Mouse (Mus musculus): Measurements from ENCODE around the gene S100a10. TPM values are rescaled to one million over a fixed set of nuclear protein-coding genes. Genes with fewer than 3 reads are reported as not detected.

S100a10 gene
- 180 TPM for polyA plus RNA-seq (2014; fragmentation: Illumina TruSeq; extraction: RNeasy Lipid Tissue Mini Kit (QIAGEN cat#74804); ENCODE audit: low read depth, low replicate concordance)

DNA sequence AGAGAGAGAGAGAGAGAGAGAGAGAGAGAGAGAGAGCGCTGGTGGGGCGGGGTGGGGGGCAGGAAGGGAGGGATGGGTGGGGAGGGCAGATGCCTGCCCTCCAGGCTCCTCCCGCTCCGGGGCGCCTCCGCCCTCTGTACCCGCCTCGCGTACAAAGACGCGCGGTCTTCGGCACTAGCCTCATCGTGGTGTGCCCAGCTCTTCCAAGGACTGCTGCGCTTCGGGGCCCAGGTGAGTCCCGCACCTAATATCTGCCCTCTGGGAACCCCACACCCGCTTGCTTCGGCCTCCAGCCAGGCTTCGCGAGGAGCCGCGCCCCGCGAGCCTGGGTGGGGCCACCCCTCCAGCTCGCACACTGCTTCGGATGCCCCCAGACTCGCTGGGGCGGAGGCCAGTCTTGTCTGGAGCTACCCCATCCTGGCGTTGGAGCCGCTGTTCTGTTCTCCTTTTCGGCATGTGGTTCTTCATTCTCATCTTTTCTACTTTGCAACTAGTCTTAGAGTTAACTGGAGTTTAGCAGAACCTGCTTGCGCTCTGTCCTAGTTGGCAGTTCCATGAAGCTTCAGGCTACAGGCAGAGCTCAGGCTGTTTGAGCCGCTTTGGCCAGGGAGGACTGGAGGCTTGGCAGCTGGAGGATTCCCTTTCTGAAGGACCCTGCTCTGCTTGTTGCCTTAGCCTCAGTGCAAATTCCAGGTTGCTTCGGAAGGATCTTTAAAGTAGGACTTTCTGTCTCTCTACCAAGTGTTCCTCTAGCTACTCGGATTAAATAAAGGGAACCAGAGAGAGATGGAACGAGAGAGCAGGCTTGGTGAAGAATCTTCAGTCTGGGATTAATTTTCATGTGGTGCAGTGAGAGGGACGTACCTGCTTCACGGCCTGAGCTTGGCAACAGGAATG lies at the start of gene S100a10:
Gene S100a10, plus strand, starts transcription at position 100 of the 897 bp plus-strand sequence.

DNA sequence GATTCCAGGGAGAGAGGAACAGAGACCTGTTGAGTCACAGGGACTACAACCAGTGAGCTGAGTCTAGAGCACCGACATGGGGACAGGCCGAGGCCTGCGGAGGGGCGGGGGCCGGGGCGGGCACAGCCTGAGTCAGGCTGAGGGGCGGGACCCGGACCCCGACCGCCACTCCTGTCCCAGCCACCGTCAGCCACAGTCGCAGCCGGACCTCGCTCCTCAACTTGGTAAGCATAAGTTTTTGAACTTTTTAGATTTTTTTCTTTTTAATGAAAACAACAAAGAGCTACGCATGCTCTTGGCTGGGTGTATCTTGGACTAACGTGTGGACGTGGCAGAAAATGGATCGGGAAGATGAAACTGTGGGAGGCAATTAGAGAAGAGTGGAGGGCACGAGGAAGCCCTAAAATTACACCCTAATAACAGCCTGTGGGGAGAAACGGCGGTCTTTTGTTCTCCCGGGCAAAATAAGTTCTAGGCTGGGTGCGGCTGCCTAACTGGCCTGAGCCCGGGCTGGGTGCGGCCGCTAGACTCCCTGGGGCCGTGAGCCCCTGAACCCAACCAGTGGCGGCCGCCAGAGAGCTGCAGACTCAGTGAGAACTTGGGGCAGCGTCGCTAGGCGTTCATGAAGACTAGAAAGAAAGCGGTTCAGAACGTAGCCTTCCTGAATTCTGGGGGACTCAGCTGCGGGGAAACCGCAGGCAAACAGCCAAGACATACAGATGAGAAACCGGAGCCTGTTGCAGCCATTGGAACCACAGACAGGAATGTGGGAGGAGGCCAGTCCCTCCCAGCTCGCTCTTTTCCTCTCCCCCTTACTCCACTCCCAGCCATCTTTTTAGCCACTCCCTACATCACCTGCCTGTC lies 34.3 kb upstream of the S100a10 start, which contains the start of gene S100a11:
Gene S100a11, plus strand, starts transcription at position 159 of the 864 bp plus-strand sequence.

Other genes with a start within 250 kb of the S100a10 start
- gene Hrnr, start 235.3 kb upstream of the S100a10 start, polyA plus RNA-seq (2014; fragmentation: Illumina TruSeq; extraction: RNeasy Lipid Tissue Mini Kit (QIAGEN cat#74804); ENCODE audit: low read depth, low replicate concordance) = not detected
- gene Rptn, start 161.4 kb upstream of the S100a10 start, polyA plus RNA-seq (2014; fragmentation: Illumina TruSeq; extraction: RNeasy Lipid Tissue Mini Kit (QIAGEN cat#74804); ENCODE audit: low read depth, low replicate concordance) = not detected
- gene Tchh, start 112.8 kb upstream of the S100a10 start, polyA plus RNA-seq (2014; fragmentation: Illumina TruSeq; extraction: RNeasy Lipid Tissue Mini Kit (QIAGEN cat#74804); ENCODE audit: low read depth, low replicate concordance) = 0.13 TPM
- gene Tchhl1, start 86.3 kb upstream of the S100a10 start, polyA plus RNA-seq (2014; fragmentation: Illumina TruSeq; extraction: RNeasy Lipid Tissue Mini Kit (QIAGEN cat#74804); ENCODE audit: low read depth, low replicate concordance) = not detected
- 21.6 TPM for gene S100a11, start 34.6 kb upstream of the S100a10 start, polyA plus RNA-seq (2014; fragmentation: Illumina TruSeq; extraction: RNeasy Lipid Tissue Mini Kit (QIAGEN cat#74804); ENCODE audit: low read depth, low replicate concordance)
- not detected for gene Tdpoz2, start 97.6 kb downstream of the S100a10 start, polyA plus RNA-seq (2014; fragmentation: Illumina TruSeq; extraction: RNeasy Lipid Tissue Mini Kit (QIAGEN cat#74804); ENCODE audit: low read depth, low replicate concordance)
- not detected for gene Tdpoz1, start 121.2 kb downstream of the S100a10 start, polyA plus RNA-seq (2014; fragmentation: Illumina TruSeq; extraction: RNeasy Lipid Tissue Mini Kit (QIAGEN cat#74804); ENCODE audit: low read depth, low replicate concordance)
- not detected for gene Gm37596, start 138.0 kb downstream of the S100a10 start, polyA plus RNA-seq (2014; fragmentation: Illumina TruSeq; extraction: RNeasy Lipid Tissue Mini Kit (QIAGEN cat#74804); ENCODE audit: low read depth, low replicate concordance)
- gene Gm5773, start 217.9 kb downstream of the S100a10 start, polyA plus RNA-seq (2014; fragmentation: Illumina TruSeq; extraction: RNeasy Lipid Tissue Mini Kit (QIAGEN cat#74804); ENCODE audit: low read depth, low replicate concordance) = not detected
- gene Tdpoz4, start 241.3 kb downstream of the S100a10 start, polyA plus RNA-seq (2014; fragmentation: Illumina TruSeq; extraction: RNeasy Lipid Tissue Mini Kit (QIAGEN cat#74804); ENCODE audit: low read depth, low replicate concordance) = not detected

All from liver, adult 10 weeks (tissue).